8 mouse cellular contexts compared by ENCODE assay signal in the genomic region with DNA sequence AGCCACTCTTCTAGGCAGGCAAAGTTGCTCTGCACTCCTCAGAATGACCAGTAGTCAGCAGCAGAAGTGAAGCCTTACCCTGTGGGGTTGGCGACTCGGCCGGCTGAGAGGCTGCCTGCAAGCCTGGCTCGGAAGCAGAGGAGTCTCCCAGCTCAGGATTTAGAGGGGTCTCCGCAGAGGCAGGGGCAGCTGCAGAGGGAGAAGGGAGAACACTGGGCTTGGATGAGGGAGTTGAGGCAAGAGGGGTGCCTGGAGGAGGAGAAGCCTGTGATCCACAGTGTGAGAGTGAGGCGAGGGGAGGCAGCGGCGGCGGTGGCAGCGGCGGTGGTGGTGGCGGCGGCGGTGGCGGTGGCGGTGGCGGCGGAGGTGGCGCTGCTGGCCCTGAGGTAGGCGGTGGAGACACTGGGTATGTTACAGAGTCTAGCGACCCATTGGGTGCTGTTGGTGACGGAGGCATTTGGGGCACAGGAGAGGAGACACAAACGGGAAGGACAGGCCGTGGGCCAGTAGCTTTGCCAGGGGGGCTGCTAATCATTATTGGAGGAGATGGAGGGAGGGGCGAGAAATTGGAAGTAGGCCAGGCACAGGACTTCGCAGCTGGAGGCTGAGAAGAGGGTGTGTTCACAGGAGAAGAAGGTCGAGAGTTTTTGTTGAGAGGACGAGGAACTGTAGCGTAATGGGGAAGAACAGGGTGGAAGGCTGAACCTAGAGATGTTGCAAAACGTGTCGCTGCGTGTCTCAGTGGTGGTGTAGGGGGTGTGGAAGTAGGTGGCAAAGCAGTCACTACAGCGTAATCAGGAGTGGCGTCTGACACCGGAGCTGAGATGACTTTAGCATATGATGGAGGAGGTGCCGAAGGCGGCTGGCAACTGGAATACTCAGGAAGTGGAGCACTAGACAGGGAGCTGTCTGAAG.
DNase-seq lines count a peak whose midpoint lies in the region; ATAC-seq lines count a peak whose summit lies in the region.

No protein-coding gene starts in this region.

- H3K36me3 ChIP-seq in liver, embryonic 15.5 days (replicated peaks), result no peaks in the 10 kb centered on the region

- peak overlapping the region; percentile 51 for H3K4me2 ChIP-seq in liver, embryonic 15.5 days

- peak; percentile 39 for ATAC-seq in CD4-positive, CD25-positive, alpha-beta regulatory T cell, adult 4 months
- ATAC-seq in liver, embryonic 15.5 days (ENCODE audit: insufficient read depth), result peak; percentile 49

- H3K27ac ChIP-seq in liver, embryonic 15.5 days (replicated peaks), result no peak overlapping the region

- H3K27me3 ChIP-seq in liver, embryonic 15.5 days, result no peaks in the 10 kb centered on the region

- no peak overlapping the region for H3K9ac ChIP-seq in liver, embryonic 15.5 days

- H3K9me3 ChIP-seq in liver, embryonic 15.5 days (replicated peaks), result no peaks in the 10 kb centered on the region

- no peaks in the 10 kb centered on the region for H3K4me1 ChIP-seq in liver, embryonic 15.5 days (replicated peaks)

- DNase-seq in frontal cortex, postnatal 36 days (ENCODE audit: low spot score in 2 of 2), result peak; percentile 26 to 52
- no peak for DNase-seq in frontal cortex, postnatal 10 days (ENCODE audit: low spot score in 2 of 2)
- peak; percentile 14 for DNase-seq in c-Kit-positive CD71-positive TER-119-positive erythroid progenitor cells, embryonic 14.5 days (ENCODE audit: low spot score)
- peak; percentile 32 for DNase-seq in induced T-regulatory cell, adult 2 months (ENCODE audit: low read depth)
- peak; percentile 9 for DNase-seq in skeletal muscle tissue, adult 2 months (ENCODE audit: low read depth, low spot score)
- no peak for DNase-seq in ovary, postnatal 10 days (ENCODE audit: low spot score)

- peak overlapping the region; percentile 39 for H3K4me3 ChIP-seq in liver, embryonic 15.5 days (replicated peaks)

- 55% methylated on average over 26 of the region's 37 CpGs for WGBS in liver, embryonic 15.5 days (ENCODE audit: insufficient replicate concordance)

Comparison
In these comparisons a context has a peak if more than half of its experiments do, and no peak if none do; other contexts are left out.
1. DNase-seq: peak in frontal cortex, postnatal 36 days (2 of 2), c-Kit-positive CD71-positive TER-119-positive erythroid progenitor cells, embryonic 14.5 days (single experiment), induced T-regulatory cell, adult 2 months (single experiment) and skeletal muscle tissue, adult 2 months (single experiment); none in frontal cortex, postnatal 10 days (0 of 2) and ovary, postnatal 10 days (single experiment).